Mouse (Mus musculus) myocyte (in vitro differentiated cells): ENCODE measurements around the gene Carns1. TPM values are rescaled to one million over a fixed set of nuclear protein-coding genes. Genes with fewer than 3 reads are reported as not detected.

ENCODE experiments used
- H3K27me3 ChIP-seq: one replicate; pipeline ENCODE4 v1.6.1; 2011; ENCODE audit not compliant: control insufficient read depth, insufficient read depth, insufficient read length
- H3K36me3 ChIP-seq: one replicate; pipeline ENCODE4 v1.6.1; 2011; ENCODE audit not compliant: control insufficient read depth, insufficient read depth
- H3K4me2 ChIP-seq: one replicate; pipeline ENCODE4 v1.6.1; 2011; ENCODE audit warnings: low read depth, control low read depth
- H3K4me3 ChIP-seq: one replicate; pipeline ENCODE4 v1.5.1; 2011; ENCODE audit warnings: mild to moderate bottlenecking, control low read depth, moderate library complexity
- H3K79me2 ChIP-seq: one replicate; pipeline ENCODE4 v1.6.1; 2011; ENCODE audit not compliant: control insufficient read depth, insufficient read depth
- H3ac ChIP-seq: one replicate; pipeline ENCODE4 v1.6.1; 2011; ENCODE audit not compliant: control insufficient read depth, insufficient read length
- CEBPB ChIP-seq: IDR thresholded peaks from 2 replicates; pipeline ENCODE4 v1.6.1; 2011; ENCODE audit warnings: mild to moderate bottlenecking, moderate library complexity; ENCODE audit not compliant: poor library complexity, insufficient read depth, severe bottlenecking
- E2F4 ChIP-seq: IDR thresholded peaks from one replicate; pipeline ENCODE4 v1.6.1; 2011; ENCODE audit warnings: mild to moderate bottlenecking, control low read depth, moderate library complexity; ENCODE audit not compliant: insufficient read depth
- MAX ChIP-seq: IDR thresholded peaks from one replicate; pipeline ENCODE4 v1.6.1; 2011; ENCODE audit warnings: low read depth, mild to moderate bottlenecking, control low read depth
- MYOD1 ChIP-seq, 3 experiments: IDR thresholded peaks; one replicate each; pipeline ENCODE4 v1.6.1; 2011; ENCODE audit warnings: control low read depth in 2 of 3, low read depth in 2 of 3, mild to moderate bottlenecking in 2 of 3, moderate library complexity in 1 of 3; ENCODE audit not compliant: insufficient read length in 2 of 3, control insufficient read depth in 1 of 3
- MYOG ChIP-seq, 3 experiments: IDR thresholded peaks; one replicate each; pipeline ENCODE4 v1.6.1; 2011; ENCODE audit warnings: control low read depth in 2 of 3, low read depth in 2 of 3, mild to moderate bottlenecking in 2 of 3; ENCODE audit not compliant: insufficient read length in 2 of 3, control insufficient read depth in 1 of 3, insufficient read depth in 1 of 3
- POLR2A ChIP-seq: IDR thresholded peaks from one replicate; pipeline ENCODE4 v1.6.1; 2011; ENCODE audit warnings: low read depth, mild to moderate bottlenecking, control low read depth, moderate library complexity; ENCODE audit not compliant: insufficient read length
- POLR2AphosphoS2 ChIP-seq: IDR thresholded peaks from one replicate; pipeline ENCODE4 v1.6.1; 2011; ENCODE audit warnings: low read depth, control low read depth; ENCODE audit not compliant: insufficient read length
- REST ChIP-seq: IDR thresholded peaks from one replicate; pipeline ENCODE4 v1.6.1; 2011; ENCODE audit warnings: mild to moderate bottlenecking, control low read depth, moderate library complexity; ENCODE audit not compliant: insufficient read depth, insufficient read length
- SRF ChIP-seq: IDR thresholded peaks from one replicate; pipeline ENCODE4 v1.6.1; 2011; ENCODE audit warnings: low read depth; ENCODE audit not compliant: control insufficient read depth, insufficient read length
- TCF12 ChIP-seq: IDR thresholded peaks from one replicate; pipeline ENCODE4 v1.6.1; 2011; ENCODE audit warnings: mild to moderate bottlenecking, control low read depth; ENCODE audit not compliant: poor library complexity, insufficient read depth, severe bottlenecking
- TCF3 ChIP-seq: IDR thresholded peaks from one replicate; pipeline ENCODE4 v1.6.1; 2011; ENCODE audit warnings: low read depth, control low read depth; ENCODE audit not compliant: insufficient read length
- USF1 ChIP-seq: IDR thresholded peaks from one replicate; pipeline ENCODE4 v1.6.1; 2011; ENCODE audit warnings: low read depth, mild to moderate bottlenecking, control low read depth, moderate library complexity
- polyA plus RNA-seq: library from polyadenylated mRNA; unstranded; fragments of >200 nt; fragmentation: generic; extraction: Trizol; gene quantifications from one replicate; pipeline ENCODE4 v1.2.1, GENCODE M21; 2012; ENCODE audit warnings: missing spikeins

The Carns1 gene
- polyA plus RNA-seq, 1 experiment: 8.2 TPM

DNA sequence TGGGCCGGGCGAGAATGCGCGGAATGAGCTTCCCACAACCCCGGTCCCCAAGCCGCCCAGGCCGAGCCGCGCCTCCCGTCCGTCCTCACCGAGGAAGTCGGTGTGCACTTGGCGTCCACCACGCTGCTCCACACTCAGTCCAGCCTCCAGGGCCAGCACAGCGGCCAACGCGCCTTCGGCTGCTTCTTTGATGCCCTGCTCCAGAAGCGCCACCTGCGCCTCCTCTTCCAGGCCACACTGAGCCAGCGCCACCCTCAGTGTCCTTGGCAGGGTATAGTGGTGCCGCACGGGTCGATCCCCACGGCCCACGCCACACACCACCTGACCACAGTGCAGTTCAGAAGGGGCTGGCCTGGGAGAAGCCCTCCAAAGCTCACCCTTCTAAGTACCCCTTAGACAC lies 5.5 kb downstream of the Carns1 start:
- peak overlapping the region; percentile 92 for H3K4me2 ChIP-seq

DNA sequence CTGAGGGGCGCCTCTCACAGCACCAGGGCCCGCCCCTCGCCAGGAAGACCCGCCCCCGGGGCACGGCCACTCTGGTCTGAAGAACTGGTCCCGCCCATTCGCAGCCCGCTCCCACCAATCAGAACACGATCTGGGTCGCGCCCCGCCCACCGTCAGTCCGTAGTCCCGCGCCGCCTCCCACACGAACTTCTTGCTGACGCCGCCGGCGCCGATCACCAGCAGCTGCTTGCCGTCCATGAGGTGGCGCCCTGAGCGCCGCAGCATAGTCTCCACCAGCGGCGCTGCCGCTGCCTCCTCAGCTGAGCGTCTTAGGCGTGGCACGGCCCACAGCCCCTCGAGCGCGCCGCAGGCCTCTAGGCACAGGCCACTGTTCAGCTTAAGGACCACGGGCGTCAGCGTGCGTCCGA lies 5.9 kb downstream of the Carns1 start:
- H3K4me2 ChIP-seq: peak overlapping the region; percentile 92
- H3K27me3 ChIP-seq: no peaks in the 10 kb centered on the region
- TF ChIP-seq POLR2A: peak; percentile 86
- TF ChIP-seq TCF3: no peak
- no peak for TF ChIP-seq USF1
- no peak for TF ChIP-seq E2F4
- TF ChIP-seq MAX: no peak
- peak; percentile 96 for TF ChIP-seq POLR2AphosphoS2
- no peak for TF ChIP-seq TCF12
- TF ChIP-seq MYOD1 (IDR thresholded peaks at IDR 0.05; ENCODE audit: control insufficient read depth in 1 of 3, insufficient read length in 2 of 3, low read depth in 2 of 3): peak in 2 of 3 experiments; percentile 57 to 85
- TF ChIP-seq SRF: no peak
- TF ChIP-seq CEBPB: no peak
- peak; percentile 39 to 87 (median 71) for TF ChIP-seq MYOG (IDR thresholded peaks at IDR 0.05; ENCODE audit: control insufficient read depth in 1 of 3, insufficient read depth in 1 of 3, insufficient read length in 2 of 3, low read depth in 2 of 3)
- no peak for TF ChIP-seq REST
- H3K4me3 ChIP-seq: peak overlapping the region; percentile 27
- peak overlapping the region; percentile 27 for H3ac ChIP-seq
- H3K79me2 ChIP-seq: no peaks in the 10 kb centered on the region
- no peaks in the 10 kb centered on the region for H3K36me3 ChIP-seq

More for the DNA sequence above, 5.5 kb downstream of the Carns1 start:
- Histone ChIP-seq H3K4me3 (peak overlapping the region; percentile 27), H3K36me3 (no peaks in the 10 kb centered on the region), H3K27me3 (no peaks in the 10 kb centered on the region), H3ac (peak overlapping the region; percentile 27), H3K79me2 (no peaks in the 10 kb centered on the region)
- TF ChIP-seq POLR2A: no peak
- TF ChIP-seq MYOD1 (IDR thresholded peaks at IDR 0.05; ENCODE audit: control insufficient read depth in 1 of 3, insufficient read length in 2 of 3, low read depth in 2 of 3): peak in 1 of 3 experiments; percentile 19

DNA sequence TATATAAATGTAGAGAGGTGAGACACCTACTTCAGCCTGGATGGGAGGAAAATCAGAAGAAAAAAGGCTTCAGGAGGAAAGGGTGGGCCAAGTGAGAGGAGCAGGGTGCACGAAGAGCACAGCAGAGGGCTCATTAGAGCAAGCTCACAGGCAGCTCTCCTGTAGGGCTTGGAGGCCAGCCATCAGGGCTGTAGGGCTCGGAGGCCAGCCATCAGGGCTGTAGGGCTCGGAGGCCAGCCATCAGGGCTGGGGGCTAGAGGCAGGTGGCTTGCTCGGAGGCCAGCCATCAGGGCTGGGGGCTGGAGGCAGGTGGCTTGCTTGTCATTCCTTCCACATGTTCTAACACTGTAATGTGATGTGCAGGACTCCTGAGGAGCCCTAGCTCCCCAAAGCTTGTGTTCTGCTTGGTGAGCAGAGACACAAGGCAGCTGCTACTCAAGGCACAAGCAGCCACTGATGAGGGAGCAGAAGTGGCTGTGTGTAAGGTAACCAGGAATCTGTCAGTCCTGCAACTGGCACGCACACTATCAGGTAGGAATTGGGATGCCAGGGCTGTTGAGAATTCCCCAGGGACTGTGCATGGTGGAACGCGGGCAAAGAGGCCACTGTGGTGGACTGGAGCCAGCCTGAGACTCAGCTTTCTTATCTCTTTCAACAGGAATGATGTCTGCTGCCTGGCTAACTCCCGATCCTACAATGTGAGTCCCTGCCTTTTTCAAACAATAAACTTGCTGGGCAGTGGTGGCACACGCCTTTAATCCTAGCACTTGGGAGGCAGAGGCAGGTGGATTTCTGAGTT lies 8.4 kb downstream of the Carns1 start:
- no peaks in the 10 kb centered on the region for H3K36me3 ChIP-seq
- no peak overlapping the region for H3ac ChIP-seq
- TF ChIP-seq POLR2A (no peak), TCF12 (no peak), E2F4 (no peak), CEBPB (no peak), MYOG (IDR thresholded peaks at IDR 0.05; ENCODE audit: control insufficient read depth in 1 of 3, insufficient read depth in 1 of 3, insufficient read length in 2 of 3, low read depth in 2 of 3) (no peak)
- peaks cover 11% of the 10 kb centered on the region for H3K79me2 ChIP-seq
- H3K4me3 ChIP-seq: no peak overlapping the region
- no peaks in the 10 kb centered on the region for H3K27me3 ChIP-seq
- no peak overlapping the region for H3K4me2 ChIP-seq

DNA sequence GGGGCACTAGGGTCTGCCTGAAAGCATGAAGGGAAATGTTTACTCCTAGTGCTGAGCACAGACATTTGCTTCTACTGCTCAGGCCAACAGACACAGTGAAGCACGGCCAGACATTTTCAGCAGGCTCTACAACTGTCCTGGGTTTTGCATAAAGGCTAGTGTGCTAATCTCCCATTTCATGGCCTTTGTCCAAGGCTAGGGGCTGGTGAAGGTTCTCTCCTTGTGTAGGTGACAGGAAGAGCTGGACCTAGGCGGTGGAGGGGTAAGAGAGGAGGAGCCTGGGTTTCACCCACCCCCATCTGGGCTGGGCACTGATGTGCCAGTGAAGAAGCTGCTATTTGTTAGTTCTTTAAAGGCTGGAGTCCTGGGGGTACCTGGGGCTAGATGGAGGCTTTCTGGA lies 10.6 kb downstream of the Carns1 start:
- H3K79me2 ChIP-seq: peaks cover 13% of the 10 kb centered on the region
- peaks cover 7% of the 10 kb centered on the region for H3K36me3 ChIP-seq
- no peak for TF ChIP-seq CEBPB
- TF ChIP-seq POLR2AphosphoS2: no peak
- TF ChIP-seq REST: no peak
- no peak for TF ChIP-seq MYOG (IDR thresholded peaks at IDR 0.05; ENCODE audit: control insufficient read depth in 1 of 3, insufficient read depth in 1 of 3, insufficient read length in 2 of 3, low read depth in 2 of 3)
- no peak for TF ChIP-seq SRF
- no peak for TF ChIP-seq TCF12
- TF ChIP-seq E2F4: no peak
- no peak for TF ChIP-seq MYOD1 (IDR thresholded peaks at IDR 0.05; ENCODE audit: control insufficient read depth in 1 of 3, insufficient read length in 2 of 3, low read depth in 2 of 3)
- TF ChIP-seq TCF3: no peak
- no peak for TF ChIP-seq USF1
- TF ChIP-seq MAX: no peak
- TF ChIP-seq POLR2A: no peak
- H3K4me3 ChIP-seq: no peak overlapping the region
- H3K27me3 ChIP-seq: no peaks in the 10 kb centered on the region
- no peak overlapping the region for H3ac ChIP-seq
- no peak overlapping the region for H3K4me2 ChIP-seq

DNA sequence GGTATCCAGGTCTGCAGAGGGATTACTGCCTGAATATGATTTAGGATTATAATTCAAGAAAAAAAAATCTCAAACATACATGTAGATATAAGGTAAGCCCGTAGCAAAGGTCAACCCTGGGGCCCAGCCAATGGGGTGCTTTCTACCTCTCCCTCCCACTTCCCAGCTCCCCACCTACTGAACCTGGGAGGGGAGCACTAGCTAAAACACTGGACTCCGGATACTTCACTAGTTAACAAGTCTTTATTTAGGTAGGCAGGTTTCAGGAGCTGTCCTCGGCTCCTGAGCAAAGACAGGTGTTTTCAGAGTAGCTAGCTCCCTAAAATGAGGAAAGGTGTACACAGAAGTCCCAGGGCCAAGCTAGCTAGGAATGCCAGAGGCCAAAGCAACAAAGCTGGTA lies 11.2 kb downstream of the Carns1 start:
- no peak overlapping the region for H3ac ChIP-seq
- no peak for TF ChIP-seq POLR2AphosphoS2
- no peak for TF ChIP-seq TCF3
- no peak for TF ChIP-seq MYOG (IDR thresholded peaks at IDR 0.05; ENCODE audit: control insufficient read depth in 1 of 3, insufficient read depth in 1 of 3, insufficient read length in 2 of 3, low read depth in 2 of 3)
- no peak for TF ChIP-seq USF1
- TF ChIP-seq TCF12: no peak
- no peak for TF ChIP-seq SRF
- TF ChIP-seq POLR2A: no peak
- TF ChIP-seq CEBPB: no peak
- no peak for TF ChIP-seq MAX
- TF ChIP-seq MYOD1 (IDR thresholded peaks at IDR 0.05; ENCODE audit: control insufficient read depth in 1 of 3, insufficient read length in 2 of 3, low read depth in 2 of 3): no peak
- no peak for TF ChIP-seq REST
- TF ChIP-seq E2F4: no peak
- H3K36me3 ChIP-seq: peaks cover 10% of the 10 kb centered on the region
- peak overlapping the region; percentile 96 for H3K4me2 ChIP-seq
- H3K4me3 ChIP-seq: peak overlapping the region; percentile 54
- H3K79me2 ChIP-seq: peaks cover 13% of the 10 kb centered on the region
- H3K27me3 ChIP-seq: no peaks in the 10 kb centered on the region
